Mouse (Mus musculus) E14TG2a.4 (cell line): Measurements from ENCODE around the gene Celsr1.

ENCODE experiments used
- CTCF ChIP-seq: conservative IDR thresholded peaks from 2 replicates; pipeline ENCODE4 v1.5.1; 2014; ENCODE audit warnings: low read length
- POU5F1 ChIP-seq: IDR thresholded peaks from 2 replicates; pipeline ENCODE4 v1.6.1; 2014; ENCODE audit warnings: low read length, borderline replicate concordance

DNA sequence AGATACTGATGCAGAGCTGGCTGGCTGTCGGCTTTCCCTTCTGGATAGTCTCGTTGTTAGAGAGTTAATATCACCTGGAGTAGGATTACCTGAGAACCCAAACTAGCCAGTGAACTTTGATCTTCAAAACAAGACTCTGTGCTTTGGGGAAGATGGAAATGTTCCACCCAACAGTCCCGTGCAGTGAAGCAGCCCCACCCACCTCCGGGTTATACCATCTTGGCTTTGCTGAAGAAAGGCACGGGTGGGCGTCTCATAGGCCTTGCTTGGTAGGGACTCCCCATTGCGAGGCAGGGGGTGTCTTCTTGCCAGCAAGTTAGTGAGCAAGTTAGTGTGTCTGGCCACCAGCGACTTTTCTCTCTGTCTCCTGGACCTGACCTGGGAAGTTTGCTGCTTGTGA is 42.8 kb upstream of the Celsr1 start:
- TF ChIP-seq CTCF = no peak
- TF ChIP-seq POU5F1 = no peak
